Mouse (Mus musculus) Patski (cell line): ENCODE data around the gene Dhcr7. TPM values are rescaled to one million over a fixed set of nuclear protein-coding genes. Genes with fewer than 3 reads are reported as not detected.

ENCODE experiments used
- ATAC-seq: fragments of 100-300 bp; one replicate; pipeline ENCODE4 v1.8.0; 2021
- CTCF ChIA-PET: fragments of 350-600 bp; sonication (Branson Sonifier 250); formaldehyde crosslinking; loops from one replicate; lab custom pipeline; 2022; ENCODE audit warnings: inconsistent platforms; lab: Charles Lee
- POLR2A ChIA-PET: fragments of 350-600 bp; sonication (Branson Sonifier 250); formaldehyde crosslinking; loops from one replicate; lab custom pipeline; 2022; ENCODE audit warnings: antibody characterized with exemption, inconsistent platforms; lab: Charles Lee
- DNase-seq: peaks from one replicate; pipeline ENCODE4 v3.0.0-alpha.2; 2011; ENCODE audit warnings: low read depth, low spot score
- H3K27me3 ChIP-seq: fragments of 371-371 bp; one replicate; pipeline ENCODE4 v1.5.1; 2021
- CTCF ChIP-seq: fragments of 100-300 bp; IDR thresholded peaks from one replicate; pipeline ENCODE4 v1.5.1; 2021
- in situ Hi-C: fragments of 300-500 bp; cut with MboI; formaldehyde crosslinking; loops from 3 replicates; pipeline ENCODE4 v1.11.1; 2018; ENCODE audit warnings: low pct_unique_long_range_greater_than_20kb, mixed read lengths
- polyA plus RNA-seq: library from polyadenylated mRNA; unstranded; gene quantifications from one replicate; pipeline ENCODE4 v1.2.3, GENCODE M21; 2021

The Dhcr7 gene
- polyA plus RNA-seq, 1 experiment from 2014 or later, result 45.7 TPM

- no peaks in the 10 kb centered on the region for H3K27me3 ChIP-seq
- POLR2A ChIA-PET, result interaction anchor here (0.7 to 0.9 kb wide), 2 partner anchors 17 to 170 kb away, joined by 3 to 4 read pairs; no protein-coding TSS in a partner anchor
- DNase-seq (no peak), ATAC-seq (peak; percentile 26)
- CTCF ChIA-PET, result interaction anchor here (0.9 to 3.1 kb wide), 4 partner anchors 12 to 28 kb away, joined by 3 to 15 read pairs (median 3); partner anchors contain the start of gene Mrgpre
- no peak for TF ChIP-seq CTCF
- in situ Hi-C loops, result no loop called here
Observed at GRCm38 (mm10) chr7:143801195-143802065, 21.5 kb upstream of the Dhcr7 start.

GRCm38 (mm10) chr7:143805199-143805624, 17.7 kb upstream of the Dhcr7 start:
- POLR2A ChIA-PET, result no interaction called here
- DNase-seq (no peak), ATAC-seq (no peak)
- in situ Hi-C loops, result no loop called here
- TF ChIP-seq CTCF, result no peak
- no peaks in the 10 kb centered on the region for H3K27me3 ChIP-seq
- CTCF ChIA-PET, result interaction anchor here (0.9 kb wide), 1 partner anchor 21 kb away, joined by 3 read pairs; the partner anchor contains the start of gene Mrgpre

DNA sequence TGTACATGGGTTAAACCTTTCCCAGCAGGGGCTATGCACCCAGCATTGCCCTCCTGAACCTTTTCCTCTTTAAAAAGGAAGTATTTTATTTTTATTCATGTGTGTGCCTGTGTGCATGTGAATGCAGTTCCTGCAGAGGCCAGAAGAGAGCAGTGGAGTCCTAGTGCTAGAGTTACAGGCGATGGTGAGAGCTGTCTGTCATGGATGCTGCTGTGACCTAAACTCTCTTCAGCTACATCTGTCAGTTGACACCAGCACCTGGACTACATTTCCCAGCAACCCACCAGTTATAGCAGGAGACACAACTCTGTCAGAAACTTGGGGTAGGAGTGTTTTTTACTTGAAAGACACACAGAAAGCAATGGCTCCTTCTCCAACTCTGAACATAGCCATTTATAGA, 14.0 kb upstream of the Dhcr7 start:
- DNase-seq (no peak), ATAC-seq (no peak)
- TF ChIP-seq CTCF, result no peak
- CTCF ChIA-PET, result interaction anchor here (1.8 kb wide), 2 partner anchors 12 to 13 kb away, joined by 4 to 5 read pairs; no protein-coding TSS in a partner anchor
- in situ Hi-C loops, result no loop called here
- H3K27me3 ChIP-seq, result no peaks in the 10 kb centered on the region
- POLR2A ChIA-PET, result no interaction called here

GRCm38 (mm10) chr7:143819201-143819600, 3.7 kb upstream of the Dhcr7 start:
- H3K27me3 ChIP-seq, result no peaks in the 10 kb centered on the region
- POLR2A ChIA-PET, result no interaction called here
- no peak for ATAC-seq
- in situ Hi-C loops, result no loop called here
- no peak for DNase-seq
- CTCF ChIA-PET, result interaction anchor here (1.1 kb wide), 1 partner anchor 71 kb away, joined by 3 read pairs; no protein-coding TSS in a partner anchor
- no peak for TF ChIP-seq CTCF

DNA sequence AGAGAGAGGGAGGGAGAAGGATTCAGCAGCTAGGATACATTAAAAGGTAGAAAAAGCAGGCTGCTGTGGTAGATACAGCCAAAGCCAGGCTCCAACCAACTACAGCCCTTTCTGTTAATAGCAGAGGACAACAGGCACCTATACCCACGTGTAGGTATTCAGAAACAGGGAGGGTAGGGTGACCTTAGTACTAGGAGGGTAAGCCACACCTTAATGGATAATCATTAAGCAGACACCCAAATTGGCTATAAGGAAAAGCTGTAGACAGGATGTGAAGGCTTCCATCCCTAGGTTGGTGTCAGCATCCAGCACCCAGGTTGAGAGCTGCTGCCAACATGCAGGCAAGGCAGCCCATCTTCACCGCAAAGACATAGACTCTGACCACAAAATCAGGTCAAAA, 1.7 kb upstream of the Dhcr7 start:
- ATAC-seq, result no peak
- ChIA-PET CTCF (interaction anchor here (1.1 to 1.9 kb wide), 4 partner anchors 11 to 36 kb away, joined by 4 to 12 read pairs (median 4); partner anchors contain the start of gene Mrgpre), POLR2A (interaction anchor here (1.5 kb wide), 1 partner anchor 35 kb away, joined by 3 read pairs; no protein-coding TSS in a partner anchor)
- H3K27me3 ChIP-seq, result no peaks in the 10 kb centered on the region
- TF ChIP-seq CTCF, result no peak
- in situ Hi-C loops, result loop anchor here (5.0 kb wide), 1 partner anchor 86 kb away; no protein-coding TSS in a partner anchor
- DNase-seq, result no peak

- no peak for ATAC-seq
- no peaks in the 10 kb centered on the region for H3K27me3 ChIP-seq
- POLR2A ChIA-PET, result interaction anchor here (0.7 to 0.9 kb wide), 4 partner anchors 20 to 190 kb away, joined by 3 read pairs; no protein-coding TSS in a partner anchor
- no peak for TF ChIP-seq CTCF
- DNase-seq, result no peak
- in situ Hi-C loops, result loop anchor here (5.0 kb wide), 1 partner anchor 84 kb away; no protein-coding TSS in a partner anchor
- CTCF ChIA-PET, result no interaction called here
Observed at GRCm38 (mm10) chr7:143823266-143823605, 291 bp downstream of the Dhcr7 start.

DNA sequence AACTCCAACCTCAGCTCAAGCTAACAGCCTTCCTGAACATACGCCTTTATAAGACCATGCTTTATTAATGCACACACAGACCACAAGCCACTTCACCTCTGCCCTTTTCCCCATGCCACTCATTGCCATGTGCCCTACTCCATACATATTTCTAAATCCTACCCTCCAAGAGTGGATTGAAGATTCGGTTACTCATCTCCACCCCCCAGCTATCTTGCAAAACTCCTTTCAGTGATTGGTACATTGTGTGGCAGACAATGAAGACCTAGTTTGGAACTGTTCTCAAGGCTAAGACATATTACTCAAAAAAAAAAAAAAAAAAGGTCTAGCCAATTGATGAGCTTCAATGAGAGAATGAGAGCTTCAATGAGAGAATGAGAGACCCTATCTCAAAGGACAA, 4.0 kb downstream of the Dhcr7 start:
- ChIA-PET CTCF (interaction anchor here (1.0 to 1.4 kb wide), 3 partner anchors 65 to 245 kb away, joined by 3 to 4 read pairs (median 3); no protein-coding TSS in a partner anchor), POLR2A (no interaction called here)
- TF ChIP-seq CTCF, result no peak
- H3K27me3 ChIP-seq, result no peaks in the 10 kb centered on the region
- in situ Hi-C loops, result no loop called here
- ATAC-seq (no peak), DNase-seq (no peak)

DNA sequence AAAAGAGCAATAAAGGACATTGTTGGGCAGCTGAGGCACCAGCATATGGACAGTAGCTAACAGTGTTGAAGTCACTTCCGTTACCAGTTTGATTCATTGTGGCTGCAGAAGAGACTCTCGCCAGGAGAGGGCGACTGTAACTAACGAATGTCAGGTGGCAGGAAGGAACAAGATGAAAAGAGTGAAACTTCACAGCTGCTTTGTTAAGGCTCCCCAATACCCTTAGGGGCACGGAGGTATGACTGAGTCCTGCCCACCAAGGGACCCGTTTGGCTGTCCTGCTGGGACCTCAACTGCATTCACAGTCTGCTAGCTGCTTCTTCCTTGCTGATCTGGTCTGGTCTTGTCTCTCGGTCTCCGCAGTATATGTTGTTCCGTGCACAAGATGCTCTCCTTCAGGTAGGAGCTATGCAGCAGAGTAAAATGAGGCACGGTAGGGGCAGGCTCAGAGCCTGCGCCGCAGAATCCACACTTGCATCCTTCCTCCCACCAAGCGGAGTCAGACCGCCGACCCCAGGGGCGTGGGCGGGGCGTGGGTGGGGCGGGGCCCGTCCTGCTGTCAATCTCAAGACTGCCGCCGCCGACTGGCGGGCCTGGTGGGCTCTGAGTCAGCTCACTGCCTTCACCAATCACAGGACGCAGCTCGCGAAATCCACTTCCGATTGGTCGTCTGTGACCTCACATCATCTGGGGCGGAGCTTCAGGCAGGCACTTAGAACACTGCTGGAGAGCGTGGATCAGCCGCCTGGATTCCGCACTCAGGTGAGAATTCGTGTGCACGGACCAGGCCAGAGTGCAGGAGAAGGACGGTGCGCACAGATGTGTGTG, 6.8 kb downstream of the Dhcr7 start:
- POLR2A ChIA-PET, result interaction anchor here (1.2 kb wide), 2 partner anchors 13 to 44 kb away, joined by 5 read pairs; no protein-coding TSS in a partner anchor
- in situ Hi-C loops, result loop anchor here (10.0 kb wide), 3 partner anchors 145 to 585 kb away; no protein-coding TSS in a partner anchor
- DNase-seq (peak; percentile 83), ATAC-seq (peak; percentile 97)
- CTCF ChIA-PET, result interaction anchor here (0.8 to 1.6 kb wide), 15 partner anchors 10 to 249 kb away, joined by 3 to 22 read pairs (median 4); no protein-coding TSS in a partner anchor
- TF ChIP-seq CTCF, result peak; percentile 94
- no peaks in the 10 kb centered on the region for H3K27me3 ChIP-seq

GRCm38 (mm10) chr7:143830399-143830798, 7.5 kb downstream of the Dhcr7 start:
- no peak for ATAC-seq
- in situ Hi-C loops, result loop anchor here (10.0 kb wide), 3 partner anchors 144 to 584 kb away; no protein-coding TSS in a partner anchor

More at GRCm38 (mm10) chr7:143830399-143830798, 7.5 kb downstream of the Dhcr7 start:
- H3K27me3 ChIP-seq, result no peaks in the 10 kb centered on the region
- TF ChIP-seq CTCF, result no peak
- no peak for DNase-seq
- ChIA-PET CTCF (interaction anchor here (0.9 to 1.6 kb wide), 10 partner anchors 10 to 248 kb away, joined by 3 to 22 read pairs (median 4); no protein-coding TSS in a partner anchor), POLR2A (interaction anchor here (1.2 kb wide), 2 partner anchors 12 to 45 kb away, joined by 5 read pairs; no protein-coding TSS in a partner anchor)
